In genomic region chr13:37882521-37882920, GRCm38 (mm10) we compare ENCODE assay signal across 11 mouse cellular contexts.
DNase-seq lines count a peak whose midpoint lies in the region; ATAC-seq lines count a peak whose summit lies in the region.
"Had no signal": no experiment of that assay in that cellular context is flagged by ENCODE, and none has a peak within 500 bp of the region (broad histone marks: within the 10 kb centered on the region; RNA-seq: fewer than 3 reads in every experiment).

No protein-coding gene starts in this region.

- H3K27me3 ChIP-seq in forebrain, embryonic 13.5 days, result no peaks in the 10 kb centered on the region
- H3K27me3 ChIP-seq: embryonic facial prominence, embryonic 13.5 days had no signal

- H3K9ac ChIP-seq in forebrain, embryonic 13.5 days, result no peak overlapping the region
- H3K9ac ChIP-seq: embryonic facial prominence, embryonic 13.5 days; liver, embryonic 14.5 days had no signal

- H3K9me3 ChIP-seq in forebrain, embryonic 13.5 days (replicated peaks), result no peaks in the 10 kb centered on the region
- H3K9me3 ChIP-seq: embryonic facial prominence, embryonic 13.5 days; G1E had no signal

- ATAC-seq in forebrain, embryonic 13.5 days, result no peak
- ATAC-seq in cerebellum, adult (ENCODE audit: insufficient number of reproducible peaks, low FRiP score, low TSS enrichment), result no peak

- no peaks in the 10 kb centered on the region for H3K36me3 ChIP-seq in forebrain, embryonic 13.5 days (ENCODE audit: poor library complexity, severe bottlenecking)
- H3K36me3 ChIP-seq: embryonic facial prominence, embryonic 13.5 days had no signal

- H3K27ac ChIP-seq in forebrain, embryonic 13.5 days, result no peak overlapping the region
- H3K27ac ChIP-seq: embryonic facial prominence, embryonic 13.5 days had no signal

- no peak overlapping the region for H3K4me2 ChIP-seq in forebrain, embryonic 13.5 days
- H3K4me2 ChIP-seq: embryonic facial prominence, embryonic 13.5 days had no signal

- intact Hi-C loops in gastrocnemius, postnatal 36 days (cut with DNase I), result no loop called here
- intact Hi-C loops in left cerebral cortex, postnatal 14 days (cut with DNase I), result no loop called here

- no peaks in the 10 kb centered on the region for H3K4me1 ChIP-seq in forebrain, embryonic 13.5 days

- 90% methylated on average over 8 of the region's 8 CpGs for WGBS in forebrain, embryonic 13.5 days

- DNase-seq in ovary, adult 18-20 months (ENCODE audit: low spot score), result peak; percentile 42
- no peak for DNase-seq in ovary, postnatal 10 days (ENCODE audit: low spot score)
- DNase-seq in gastrocnemius, postnatal 36 days, result peak; percentile 44 to 53
- DNase-seq in lung, postnatal 14 days, result peak; percentile 49
- peak; percentile 60 to 79 for DNase-seq in thymus, postnatal 36 days
- no peak for DNase-seq in left cerebral cortex, postnatal 14 days (ENCODE audit: low spot score in 2 of 2)

- no peak overlapping the region for H3K4me3 ChIP-seq in forebrain, embryonic 13.5 days
- H3K4me3 ChIP-seq: embryonic facial prominence, embryonic 13.5 days had no signal

Comparison
In these comparisons a context has a peak if more than half of its experiments do, and no peak if none do; other contexts are left out.
1. DNase-seq: peak in ovary, adult 18-20 months (single experiment), gastrocnemius, postnatal 36 days (2 of 2), lung, postnatal 14 days (single experiment) and thymus, postnatal 36 days (2 of 2); none in ovary, postnatal 10 days (single experiment) and left cerebral cortex, postnatal 14 days (0 of 2).